Comparison of ENCODE assay signal across 21 mouse cellular contexts in the genomic region with DNA sequence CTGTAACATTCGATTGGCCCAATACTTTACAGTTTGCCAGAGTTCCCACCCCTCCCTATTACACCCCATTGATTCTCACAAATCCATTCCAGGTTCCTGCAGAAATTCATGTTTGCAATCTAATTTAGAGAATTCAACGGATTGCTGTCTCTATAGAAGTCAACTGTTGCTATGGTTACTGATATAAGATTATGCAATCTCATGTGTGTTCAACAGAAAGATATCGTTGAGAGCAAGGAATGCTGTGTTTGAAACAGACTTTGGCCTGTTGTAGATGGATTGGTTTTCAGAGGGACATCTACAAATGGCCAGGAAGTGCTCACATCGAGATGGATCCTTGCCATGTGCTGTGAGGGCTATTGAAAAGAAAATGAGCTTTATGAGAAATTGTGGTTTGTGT. TPM values are rescaled to one million over a fixed set of nuclear protein-coding genes. Genes with fewer than 3 reads are reported as not detected.
"Had no signal": no experiment of that assay in that cellular context is flagged by ENCODE, and none has a peak within 500 bp of the region (broad histone marks: within the 10 kb centered on the region; RNA-seq: fewer than 3 reads in every experiment).

No protein-coding gene starts in this region.

- H3K4me2 ChIP-seq: liver, embryonic 11.5 days; liver, embryonic 15.5 days; lung, embryonic 15.5 days; neural tube, embryonic 12.5 days; stomach, embryonic 15.5 days had no signal

- H3K27me3 ChIP-seq: liver, embryonic 15.5 days; lung, embryonic 15.5 days; neural tube, embryonic 12.5 days; stomach, embryonic 15.5 days had no signal

- DNase-seq: kidney, adult 8-10 months; kidney, postnatal 25 days; lung, postnatal 36 days; retina, postnatal 1 day; right cerebral cortex, postnatal 4 days; thymus, postnatal 36 days had no signal

- H3K4me1 ChIP-seq: liver, embryonic 15.5 days; lung, embryonic 15.5 days; neural tube, embryonic 12.5 days; stomach, embryonic 15.5 days had no signal

- H3K4me3 ChIP-seq: left cerebral cortex, adult 2 months; limb, embryonic 10.5 days; liver, embryonic 15.5 days; lung, embryonic 15.5 days; neural tube, embryonic 12.5 days; stomach, embryonic 15.5 days had no signal

- H3K36me3 ChIP-seq: limb, embryonic 10.5 days; liver, embryonic 15.5 days; lung, embryonic 15.5 days; neural tube, embryonic 12.5 days; stomach, embryonic 15.5 days had no signal

- H3K9me3 ChIP-seq: limb, embryonic 10.5 days; liver, embryonic 15.5 days; lung, embryonic 15.5 days; neural tube, embryonic 12.5 days; stomach, embryonic 15.5 days had no signal

- H3K27ac ChIP-seq: left cerebral cortex, adult 2 months; limb, embryonic 10.5 days; liver, embryonic 15.5 days; lung, embryonic 15.5 days; neural tube, embryonic 12.5 days; stomach, embryonic 15.5 days had no signal

- H3K9ac ChIP-seq: liver, embryonic 15.5 days; lung, embryonic 15.5 days; neural tube, embryonic 12.5 days; stomach, embryonic 15.5 days had no signal

RNA-seq across cellular contexts. Expression of a gene that starts 0.9 kb away (rescaled TPM):
- total RNA-seq: layer of hippocampus, postnatal 25 days; left cerebral cortex, adult 2 months; left cerebral cortex, postnatal 14 days; megakaryocyte progenitor cell, adult 5-6 weeks; monocyte, adult 5-6 weeks had no signal
- polyA plus RNA-seq: intestine, embryonic 14.5 days; kidney, embryonic 16.5 days; liver, embryonic 11.5 days; liver, embryonic 15.5 days; lung, embryonic 15.5 days; spleen, adult 2 months; stomach, embryonic 15.5 days; thymus, postnatal 0 days had no signal
